Mouse (Mus musculus) heart, postnatal 0 days (tissue): ENCODE measurements at regions not wholly inside any gene's neighbourhood (a gene's known extent, or its start where the extent isn't known, plus 50 kb on each side); places are given as distances from the start of the nearest gene placed in this dataset.
"Not testable (repeated sequence)": the region's sequence is repeated elsewhere in the genome, so short reads cannot be mapped to it uniquely, and the experiment has no call there.

Experiments
- ATAC-seq: fragments of 200-750 bp; cut with Nextera tagmentation; 2 replicates; pipeline ENCODE4 v1.8.0; 2017; ENCODE audit warnings: low read depth, moderate number of reproducible peaks, moderate library complexity; ENCODE audit not compliant: insufficient read depth
- DNase-seq: peaks from one replicate; pipeline ENCODE4 v3.0.0-alpha.2; 2016; ENCODE audit warnings: low spot score
- H3K27ac ChIP-seq: fragments of 300-500 bp; sonication (generic); 2 replicates; pipeline ENCODE4 v1.5.1; 2014; ENCODE audit warnings: low read depth, mild to moderate bottlenecking
- H3K27me3 ChIP-seq: fragments of 300-500 bp; sonication (generic); 2 replicates; pipeline ENCODE4 v1.6.1; 2014; ENCODE audit warnings: low read length, mixed read lengths; ENCODE audit not compliant: control insufficient read depth, insufficient read depth
- H3K36me3 ChIP-seq: fragments of 300-500 bp; sonication (generic); replicated peaks from 2 replicates; pipeline ENCODE4 v1.6.1; 2014; ENCODE audit warnings: low read length, mixed read lengths; ENCODE audit not compliant: control insufficient read depth, insufficient read depth
- H3K4me1 ChIP-seq: fragments of 300-500 bp; sonication (generic); 2 replicates; pipeline ENCODE4 v1.6.1; 2014; ENCODE audit warnings: antibody characterized with exemption; ENCODE audit not compliant: control insufficient read depth, insufficient read depth
- H3K4me2 ChIP-seq: fragments of 300-500 bp; sonication (generic); 2 replicates; pipeline ENCODE4 v1.6.1; 2014; ENCODE audit warnings: low read depth, mild to moderate bottlenecking, low read length, moderate library complexity
- H3K4me3 ChIP-seq: fragments of 300-500 bp; sonication (generic); 2 replicates; pipeline ENCODE4 v1.5.1; 2014; ENCODE audit warnings: low read depth, low read length
- H3K9ac ChIP-seq: fragments of 300-500 bp; sonication (generic); replicated peaks from 2 replicates; pipeline ENCODE4 v1.6.1; 2014; ENCODE audit warnings: low read depth, low read length, mixed read lengths
- H3K9me3 ChIP-seq: fragments of 300-500 bp; sonication (generic); replicated peaks from 2 replicates; pipeline ENCODE4 v1.6.1; 2016; ENCODE audit warnings: low read length; ENCODE audit not compliant: control insufficient read depth
- CTCF ChIP-seq: IDR thresholded peaks from 2 replicates; pipeline ENCODE4 v1.5.1; 2016; ENCODE audit warnings: antibody characterized with exemption, control low read depth, low read depth
- EP300 ChIP-seq: IDR thresholded peaks from 2 replicates; pipeline ENCODE4 v1.6.1; 2016; ENCODE audit warnings: antibody characterized with exemption, low read depth
- WGBS: fragments of 180-500 bp; shearing (Covaris S2); extraction: QIAGEN DNeasy Blood & Tissue Kit; methylation state at CpG from one replicate; pipeline ENCODE4 v1.1.7; 2014; 5-methylcytosine and 5-hydroxymethylcytosine counted together

- Histone ChIP-seq H3K27ac (no peak overlapping the region), H3K9ac (no peak overlapping the region), H3K9me3 (no peaks in the 10 kb centered on the region), H3K27me3 (no peaks in the 10 kb centered on the region), H3K4me2 (no peak overlapping the region), H3K4me3 (no peak overlapping the region), H3K4me1 (no peaks in the 10 kb centered on the region), H3K36me3 (no peaks in the 10 kb centered on the region)
- DNase-seq (no peak), ATAC-seq (no peak)
- 72% methylated on average over 2 of the region's 2 CpGs for WGBS
- TF ChIP-seq CTCF (no peak), EP300 (no peak)
These were observed 70.1 kb downstream of the Dact2 start for GRCm38 (mm10) chr17:14133986-14134385.

DNA sequence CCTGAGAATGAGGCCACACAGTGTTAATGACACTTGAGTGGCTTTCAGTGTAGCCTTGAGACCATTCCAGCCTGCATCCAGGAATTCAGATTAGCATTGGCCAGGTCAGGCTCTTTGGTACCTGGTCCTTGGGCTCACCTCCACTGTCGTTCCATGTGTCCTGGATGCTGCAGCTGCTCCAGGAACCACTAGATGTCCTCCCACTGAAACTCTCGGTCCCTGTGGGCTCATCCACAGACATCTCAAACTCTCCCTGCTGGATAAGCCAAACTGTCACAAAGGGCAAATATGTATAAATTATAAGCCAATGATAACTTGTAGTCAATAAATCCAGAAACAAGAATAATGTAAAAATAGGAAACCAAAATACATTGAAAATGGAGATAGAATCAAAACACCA, 67.7 kb upstream of the Gm7358 start:
- H3K4me2 ChIP-seq, H3K36me3 ChIP-seq, H3K27ac ChIP-seq, H3K9ac ChIP-seq, ATAC-seq, H3K9me3 ChIP-seq, DNase-seq, H3K4me3 ChIP-seq, H3K27me3 ChIP-seq, H3K4me1 ChIP-seq: not testable (repeated sequence)
- WGBS: 15% methylated on average over 2 of the region's 2 CpGs
- TF ChIP-seq CTCF: peak; percentile 47

DNA sequence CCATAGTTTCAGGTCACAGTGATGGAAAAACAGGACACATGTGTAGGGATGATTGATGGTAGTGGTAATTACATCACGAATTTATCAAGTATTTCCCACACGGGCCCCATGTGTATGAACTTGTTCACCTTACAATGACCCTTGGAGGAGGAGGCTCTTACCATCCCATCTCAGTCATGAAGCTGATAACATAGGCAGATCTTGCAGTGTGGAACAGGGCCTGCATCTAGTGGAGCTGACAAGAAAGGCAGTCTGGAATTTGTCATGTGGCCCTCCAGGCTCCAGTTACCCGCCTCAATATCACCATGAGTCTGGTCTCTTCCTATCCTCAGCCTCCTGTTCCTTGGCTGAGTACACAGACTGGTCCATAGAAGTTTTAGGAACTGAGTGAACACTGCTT, 59.5 kb upstream of the Gm7358 start:
- H3K9me3 ChIP-seq: no peaks in the 10 kb centered on the region
- H3K4me3 ChIP-seq: no peak overlapping the region
- H3K4me2 ChIP-seq: no peak overlapping the region
- H3K27me3 ChIP-seq: no peaks in the 10 kb centered on the region
- ATAC-seq: no peak
- H3K27ac ChIP-seq: no peak overlapping the region
- TF ChIP-seq CTCF: no peak
- no peak for TF ChIP-seq EP300
- DNase-seq: no peak
- no peaks in the 10 kb centered on the region for H3K36me3 ChIP-seq
- 19% methylated on average over 3 of the region's 3 CpGs for WGBS
- H3K9ac ChIP-seq: no peak overlapping the region
- H3K4me1 ChIP-seq: no peaks in the 10 kb centered on the region

DNA sequence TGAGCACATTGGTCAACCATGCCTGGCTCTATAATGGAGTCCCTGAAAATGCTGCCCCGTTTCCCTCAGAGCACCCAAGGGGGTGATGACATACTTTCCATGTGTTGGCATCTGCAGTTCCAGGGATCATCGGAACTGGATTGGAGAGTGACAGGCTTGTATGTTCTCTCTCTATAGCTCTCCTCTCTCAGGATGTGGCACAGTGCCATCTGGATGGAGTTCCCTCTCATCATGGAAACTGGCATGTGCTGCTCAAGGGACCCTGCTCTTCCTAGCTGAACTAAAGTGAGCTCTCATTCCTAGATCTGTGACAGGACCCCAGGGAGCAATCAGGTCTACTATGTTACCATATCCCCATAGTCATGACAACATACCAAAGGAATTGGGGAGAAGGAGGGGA, 56.9 kb upstream of the Gm7358 start:
- Histone ChIP-seq H3K9me3 (no peaks in the 10 kb centered on the region), H3K4me3 (no peak overlapping the region), H3K9ac (no peak overlapping the region), H3K4me1 (no peaks in the 10 kb centered on the region), H3K36me3 (no peaks in the 10 kb centered on the region), H3K4me2 (no peak overlapping the region), H3K27ac (no peak overlapping the region), H3K27me3 (no peaks in the 10 kb centered on the region)
- WGBS: 38% methylated on average over 2 of the region's 2 CpGs
- TF ChIP-seq EP300: no peak
- no peak for TF ChIP-seq CTCF
- DNase-seq (no peak), ATAC-seq (no peak)

DNA sequence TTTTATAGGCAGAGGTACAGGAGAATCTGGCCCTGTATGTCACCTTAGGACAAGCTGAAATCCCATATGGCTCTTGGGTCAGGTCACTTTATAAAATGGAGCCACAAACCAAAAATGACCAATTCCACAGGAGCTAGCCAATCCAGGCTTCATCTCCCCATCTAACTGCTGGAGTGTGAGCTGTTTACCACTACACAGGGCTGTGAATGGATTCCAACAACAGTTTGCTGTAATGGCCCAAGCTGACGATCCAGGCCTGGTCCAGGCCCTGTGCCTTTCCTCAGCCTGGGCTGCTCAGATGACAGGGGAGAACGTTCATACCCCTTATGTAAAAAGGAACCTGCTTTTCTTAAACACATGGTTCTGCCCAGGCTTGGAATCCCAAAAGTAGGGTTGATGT, 55.5 kb upstream of the Gm7358 start:
- H3K4me2 ChIP-seq: no peak overlapping the region
- H3K27ac ChIP-seq: no peak overlapping the region
- TF ChIP-seq EP300 (no peak), CTCF (no peak)
- H3K4me1 ChIP-seq: no peaks in the 10 kb centered on the region
- no peak for ATAC-seq
- 73% methylated on average over 2 of the region's 2 CpGs for WGBS
- H3K9me3 ChIP-seq: no peaks in the 10 kb centered on the region
- no peak overlapping the region for H3K9ac ChIP-seq
- H3K27me3 ChIP-seq: no peaks in the 10 kb centered on the region
- DNase-seq: no peak
- H3K36me3 ChIP-seq: no peaks in the 10 kb centered on the region
- no peak overlapping the region for H3K4me3 ChIP-seq

GRCm38 (mm10) chr17:14111692-14112091, 52.4 kb upstream of the Gm7358 start:
- not testable (repeated sequence) for H3K4me3 ChIP-seq, H3K36me3 ChIP-seq, H3K9ac ChIP-seq, H3K4me2 ChIP-seq, H3K27ac ChIP-seq, ATAC-seq, H3K9me3 ChIP-seq, DNase-seq, H3K4me1 ChIP-seq, H3K27me3 ChIP-seq
- 0% methylated on average over 1 of the region's 1 CpGs for WGBS
- peak; percentile 62 for TF ChIP-seq CTCF
